Comparison of ENCODE assay signal across 1 mouse cellular context in genomic region chr19:53409663-53410307, GRCm38 (mm10).
TF ChIP-seq lines count a peak whose summit lies in the region.

No protein-coding gene starts in this region.

TF ChIP-seq in CH12.LX, 34 proteins besides CTCF, POLR2A, EP300 and RAD21 (continued from another document):
- TF ChIP-seq UBTF (IDR thresholded peaks at IDR 0.05; ENCODE audit: low read depth, low read length): no peak
- 0 out of 2 replicates have a peak, but pooled peaks have one; percentile 37 for TF ChIP-seq MAFK (IDR thresholded peaks at IDR 0.05; ENCODE audit: insufficient replicate concordance, low read length)
- TF ChIP-seq USF1 (IDR thresholded peaks at IDR 0.05; ENCODE audit: low read depth, low read length): no peak
- TF ChIP-seq ZKSCAN1 (IDR thresholded peaks at IDR 0.05; ENCODE audit: borderline replicate concordance, low read depth, low read length): no peak
- TF ChIP-seq E2F4 (IDR thresholded peaks at IDR 0.05; ENCODE audit: insufficient replicate concordance, low read depth, low read length): no peak
- peak; percentile 96; the same call in 1 of the 2 replicates for TF ChIP-seq MAZ (IDR thresholded peaks at IDR 0.05; ENCODE audit: low read depth, low read length)
- peak; percentile 65 for TF ChIP-seq BHLHE40 (IDR thresholded peaks at IDR 0.05; ENCODE audit: low read depth, low read length)
- peak; percentile 65 for TF ChIP-seq NELFE (IDR thresholded peaks at IDR 0.05; ENCODE audit: low read depth, low read length)
- peak; percentile 11; the same call in 1 of the 2 replicates for TF ChIP-seq SMC3 (IDR thresholded peaks at IDR 0.05; ENCODE audit: low read depth, low read length)
- TF ChIP-seq MEF2A (IDR thresholded peaks at IDR 0.05; ENCODE audit: borderline replicate concordance, low read depth, low read length): peak; percentile 77; the same call in 1 of the 2 replicates
- peak; percentile 65 for TF ChIP-seq ETS1 (conservative IDR thresholded peaks at IDR 0.05; ENCODE audit: low read depth, low read length)
- TF ChIP-seq JUN (IDR thresholded peaks at IDR 0.05; ENCODE audit: insufficient read depth, low read depth, low read length): no peak
- TF ChIP-seq IRF4 (IDR thresholded peaks at IDR 0.05; ENCODE audit: low read depth, low read length): peak; percentile 86
- peak; percentile 84 for TF ChIP-seq MXI1 (IDR thresholded peaks at IDR 0.05; ENCODE audit: low read depth, low read length)
- TF ChIP-seq KAT2A (IDR thresholded peaks at IDR 0.05; ENCODE audit: insufficient replicate concordance, low read length): 0 out of 2 replicates have a peak, but pooled peaks have one; percentile 55
- TF ChIP-seq POLR2AphosphoS2 (IDR thresholded peaks at IDR 0.05; ENCODE audit: low read depth, low read length): peak; percentile 87
- TF ChIP-seq TCF12 (IDR thresholded peaks at IDR 0.05; ENCODE audit: low read depth, low read length): peak; percentile 75; the same call in 1 of the 2 replicates
- TF ChIP-seq ZMIZ1 (IDR thresholded peaks at IDR 0.05; ENCODE audit: low read depth, low read length): peak; percentile 67
- TF ChIP-seq HCFC1 (IDR thresholded peaks at IDR 0.05; ENCODE audit: low read depth, low read length): peak; percentile 26; the same call in 1 of the 2 replicates
- peak; percentile 63 for TF ChIP-seq CHD2 (IDR thresholded peaks at IDR 0.05; ENCODE audit: low read length)
- peak; percentile 72 for TF ChIP-seq TBP (conservative IDR thresholded peaks at IDR 0.05; ENCODE audit: low read depth, low read length)
- TF ChIP-seq CHD1 (IDR thresholded peaks at IDR 0.05; ENCODE audit: low read depth, low read length): peak; percentile 95
- TF ChIP-seq NRF1 (IDR thresholded peaks at IDR 0.05; ENCODE audit: low read depth, low read length): no peak
- TF ChIP-seq GABPA (IDR thresholded peaks at IDR 0.05; ENCODE audit: insufficient replicate concordance, low read depth, low read length): no peak
- TF ChIP-seq ELF1 (IDR thresholded peaks at IDR 0.05; ENCODE audit: low read depth, low read length): peak; percentile 80
- peak; percentile 64 for TF ChIP-seq MAX (IDR thresholded peaks at IDR 0.05; ENCODE audit: low read length)
- TF ChIP-seq SIN3A (IDR thresholded peaks at IDR 0.05; ENCODE audit: low read length): peak; percentile 91
